Mouse (Mus musculus): ENCODE results near the gene Fndc10. TPM values are rescaled to one million over a fixed set of nuclear protein-coding genes. Genes with fewer than 3 reads are reported as not detected.

Gene Fndc10
- polyA plus RNA-seq, 1 experiment from 2014 or later: 11.1 TPM

DNA sequence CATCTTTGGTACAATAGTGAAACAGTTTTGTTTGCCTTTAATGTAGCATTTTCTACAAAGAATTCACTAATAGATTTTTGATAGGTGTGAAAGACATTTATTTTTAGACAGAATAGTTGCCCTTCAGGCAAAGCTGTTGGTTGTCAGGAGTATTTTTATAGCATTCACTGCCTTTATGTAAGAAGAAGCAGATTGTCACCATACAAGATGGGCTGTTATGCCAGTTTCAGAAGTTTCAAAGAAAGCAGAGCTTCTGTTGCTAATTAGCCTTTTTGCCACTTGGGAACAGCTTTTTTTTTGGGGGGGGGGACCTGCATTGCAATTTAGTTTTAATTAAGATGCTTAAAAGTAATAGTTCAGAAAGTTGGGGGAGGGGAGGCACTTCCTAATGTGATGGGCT lies 14.8 kb downstream of the Fndc10 start:
- no peaks in the 10 kb centered on the region for H3K36me3 ChIP-seq
- no peak overlapping the region for H3K4me3 ChIP-seq
- ATAC-seq (ENCODE audit: insufficient number of reproducible peaks, low FRiP score, low TSS enrichment, low read depth): no peak
- no peak overlapping the region for H3K9ac ChIP-seq
- H3K4me1 ChIP-seq: peaks cover 10% of the 10 kb centered on the region; the same call in 1 of the 2 replicates
- H3K4me2 ChIP-seq: no peak overlapping the region
- H3K27ac ChIP-seq: no peak overlapping the region
- no peaks in the 10 kb centered on the region for H3K27me3 ChIP-seq
- no peaks in the 10 kb centered on the region for H3K9me3 ChIP-seq

- 46% methylated on average over 6 of the region's 6 CpGs for WGBS
- ATAC-seq (ENCODE audit: insufficient number of reproducible peaks, low FRiP score, low TSS enrichment, low read depth): no peak
- Histone ChIP-seq H3K36me3 (peaks cover 9% of the 10 kb centered on the region), H3K9me3 (no peaks in the 10 kb centered on the region), H3K4me1 (peaks cover 10% of the 10 kb centered on the region; the same call in 1 of the 2 replicates), H3K27me3 (no peaks in the 10 kb centered on the region), H3K27ac (peak overlapping the region; percentile 59), H3K9ac (no peak overlapping the region), H3K4me2 (no peak overlapping the region), H3K4me3 (no peak overlapping the region)
Observed at GRCm38 (mm10) chr4:155710521-155711252, 16.5 kb downstream of the Fndc10 start.

GRCm38 (mm10) chr4:155721668-155722083 lies 27.5 kb downstream of the Fndc10 start:
- H3K9me3 ChIP-seq: no peaks in the 10 kb centered on the region
- no peak overlapping the region for H3K4me2 ChIP-seq
- no peak overlapping the region for H3K9ac ChIP-seq
- no peak overlapping the region for H3K27ac ChIP-seq
- no peak overlapping the region for H3K4me3 ChIP-seq
- H3K36me3 ChIP-seq: peaks cover 26% of the 10 kb centered on the region
- WGBS: 54% methylated on average over 4 of the region's 4 CpGs
- no peaks in the 10 kb centered on the region for H3K4me1 ChIP-seq
- no peaks in the 10 kb centered on the region for H3K27me3 ChIP-seq
- no peak for ATAC-seq (ENCODE audit: insufficient number of reproducible peaks, low FRiP score, low TSS enrichment, low read depth)

DNA sequence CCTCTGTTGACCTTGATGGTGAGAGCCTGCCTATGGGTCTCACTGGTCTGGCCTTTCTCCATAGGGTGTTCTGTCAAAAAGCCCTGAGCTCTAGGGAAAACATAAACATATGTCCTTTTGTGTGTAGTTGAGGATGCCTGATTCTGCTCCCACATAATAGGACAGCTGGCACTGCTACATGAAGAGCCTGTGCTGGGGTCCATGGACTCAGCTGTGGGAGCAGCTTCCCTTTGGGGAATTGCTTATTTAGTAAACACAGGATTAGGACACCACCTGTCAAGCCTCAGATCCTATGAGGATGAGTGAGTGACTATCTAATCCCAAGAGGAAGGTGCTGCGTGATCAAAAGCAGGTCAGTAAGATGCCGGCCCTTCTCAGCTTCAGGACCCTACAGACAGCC lies 33.9 kb downstream of the Fndc10 start:
- Histone ChIP-seq H3K9ac (no peak overlapping the region), H3K9me3 (no peaks in the 10 kb centered on the region), H3K4me1 (no peaks in the 10 kb centered on the region), H3K4me3 (no peak overlapping the region), H3K27me3 (no peaks in the 10 kb centered on the region), H3K27ac (no peak overlapping the region), H3K4me2 (no peak overlapping the region), H3K36me3 (peaks cover 26% of the 10 kb centered on the region)
- ATAC-seq (ENCODE audit: insufficient number of reproducible peaks, low FRiP score, low TSS enrichment, low read depth): no peak
- WGBS: 74% methylated on average over 2 of the region's 2 CpGs

DNA sequence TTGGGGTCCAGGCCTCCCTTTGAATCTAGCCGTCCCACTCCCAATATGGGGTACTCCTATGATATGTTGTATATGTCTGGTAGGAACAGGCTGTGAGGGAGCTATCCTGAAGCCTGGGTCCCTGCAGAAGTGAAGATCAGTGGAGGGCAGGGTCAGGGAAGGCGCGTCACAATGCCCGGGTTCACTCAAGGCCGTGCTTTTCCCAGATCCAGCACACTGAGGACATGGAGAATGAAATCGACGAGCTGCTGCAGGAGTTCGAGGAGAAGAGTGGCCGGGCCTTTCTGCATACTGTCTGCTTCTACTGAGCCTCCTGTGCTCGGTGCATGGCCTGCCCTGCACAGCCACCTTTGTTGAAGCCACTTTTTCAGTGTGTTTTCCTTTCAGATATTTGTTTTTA lies 39.1 kb downstream of the Fndc10 start:
- H3K4me1 ChIP-seq: peaks cover 25% of the 10 kb centered on the region
- no peak overlapping the region for H3K27ac ChIP-seq
- no peaks in the 10 kb centered on the region for H3K27me3 ChIP-seq
- H3K9me3 ChIP-seq: no peaks in the 10 kb centered on the region
- no peak overlapping the region for H3K4me2 ChIP-seq
- peaks cover 22% of the 10 kb centered on the region for H3K36me3 ChIP-seq
- ATAC-seq (ENCODE audit: insufficient number of reproducible peaks, low FRiP score, low TSS enrichment, low read depth): no peak
- H3K4me3 ChIP-seq: no peak overlapping the region
- H3K9ac ChIP-seq: no peak overlapping the region
- 86% methylated on average over 10 of the region's 10 CpGs for WGBS

- Histone ChIP-seq H3K4me2 (peak within 1 kb of the TSS; percentile 89), H3K9me3 (no peaks in the 10 kb centered on the region), H3K27ac (peak within 1 kb of the TSS; percentile 94), H3K4me3 (peak within 1 kb of the TSS; percentile 94), H3K27me3 (no peaks in the 10 kb centered on the region), H3K4me1 (peaks cover 25% of the 10 kb centered on the region), H3K36me3 (peaks cover 22% of the 10 kb centered on the region), H3K9ac (peak within 1 kb of the TSS; percentile 81)
- under 1% methylated on average over 28 of the region's 35 CpGs for WGBS
- ATAC-seq (ENCODE audit: insufficient number of reproducible peaks, low FRiP score, low TSS enrichment, low read depth): peak; percentile 90
Observed at GRCm38 (mm10) chr4:155734350-155734941, 40.3 kb downstream of the Fndc10 start, which contains the start of gene Tmem240. Gene Tmem240 (plus strand): TSS chr4:155734800.

DNA sequence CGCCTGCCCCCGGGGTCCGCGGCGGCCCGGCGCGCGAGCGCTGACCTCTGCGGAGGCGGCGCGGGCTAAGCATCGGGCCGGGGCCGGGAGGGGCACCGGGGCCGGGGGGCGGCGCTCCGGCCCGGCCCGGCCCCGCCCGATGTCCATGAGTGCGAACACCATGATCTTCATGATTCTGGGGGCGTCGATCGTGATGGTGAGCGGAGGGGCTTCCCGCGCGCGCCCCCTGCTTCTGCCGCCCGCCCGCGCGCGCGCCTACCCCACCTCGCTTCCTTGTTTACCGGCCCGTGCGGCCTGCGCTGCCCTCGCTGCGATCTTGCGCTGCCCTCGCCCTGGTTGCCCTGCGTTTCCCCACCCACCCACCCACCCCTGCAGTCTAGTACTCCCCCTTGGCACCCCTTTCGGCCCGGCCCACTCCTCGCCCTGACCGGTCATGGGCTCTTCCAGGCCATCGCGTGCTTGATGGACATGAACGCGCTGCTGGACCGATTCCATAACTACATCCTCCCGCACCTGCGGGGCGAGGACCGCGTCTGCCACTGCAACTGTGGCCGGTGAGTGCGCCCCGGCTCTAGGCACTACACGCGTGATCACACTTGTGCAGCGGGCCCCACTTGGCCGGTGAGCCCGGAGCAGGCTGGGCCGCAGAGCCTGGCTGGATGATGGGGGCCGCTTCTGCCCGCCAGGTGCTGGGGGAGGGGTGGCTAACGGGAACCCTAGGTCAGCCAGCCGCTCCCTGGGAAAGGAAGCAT lies 41.0 kb downstream of the Fndc10 start:
- Histone ChIP-seq H3K36me3 (peaks cover 29% of the 10 kb centered on the region), H3K4me1 (peaks cover 25% of the 10 kb centered on the region), H3K4me2 (peak overlapping the region; percentile 89), H3K27ac (peak overlapping the region; percentile 94), H3K9me3 (no peaks in the 10 kb centered on the region), H3K9ac (peak overlapping the region; percentile 81), H3K27me3 (no peaks in the 10 kb centered on the region), H3K4me3 (peak overlapping the region; percentile 94)
- under 1% methylated on average over 61 of the region's 79 CpGs for WGBS
- ATAC-seq (ENCODE audit: insufficient number of reproducible peaks, low FRiP score, low TSS enrichment, low read depth): peak; percentile 68

DNA sequence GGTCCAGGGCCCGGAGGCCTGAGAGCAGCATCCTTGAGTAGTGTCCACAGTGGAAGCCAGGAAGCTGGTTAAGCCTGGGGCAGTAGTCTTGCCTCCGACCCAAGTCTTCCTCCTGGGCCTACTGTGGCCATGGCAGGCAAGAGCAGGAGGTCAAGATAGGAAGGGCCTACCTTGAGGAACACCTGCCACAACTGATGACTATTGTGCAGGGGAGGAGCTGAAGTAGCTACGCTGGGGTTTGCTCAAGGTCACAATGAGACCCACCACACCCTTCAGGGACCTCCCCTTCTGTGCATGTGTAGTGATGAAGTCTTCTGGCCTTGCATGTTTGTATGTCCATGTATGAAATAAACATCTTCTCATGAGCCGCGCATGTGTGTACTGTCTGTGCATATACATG lies 41.6 kb downstream of the Fndc10 start:
- Histone ChIP-seq H3K27ac (peak overlapping the region; percentile 94), H3K36me3 (peaks cover 33% of the 10 kb centered on the region)
- 64% methylated on average over 5 of the region's 5 CpGs for WGBS

DNA sequence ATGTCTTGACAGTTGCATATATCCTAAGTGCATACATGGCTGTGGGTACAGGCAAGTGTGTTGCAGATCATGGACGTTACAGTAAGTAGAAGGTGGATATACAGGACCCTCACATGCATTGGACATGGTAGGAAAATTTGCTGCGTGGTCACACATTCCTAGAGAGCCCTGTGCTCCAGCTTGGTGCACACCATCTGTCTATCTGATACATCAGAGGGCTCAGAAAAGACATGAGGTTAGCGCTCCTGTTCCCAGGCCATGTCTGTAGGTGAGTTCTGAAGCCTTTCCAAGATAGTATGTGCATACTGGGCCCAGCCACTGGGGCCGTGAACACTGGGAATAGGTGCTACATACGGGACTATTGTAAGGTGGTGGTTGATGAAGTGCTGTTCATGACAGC lies 42.3 kb downstream of the Fndc10 start:
- ATAC-seq (ENCODE audit: insufficient number of reproducible peaks, low FRiP score, low TSS enrichment, low read depth): no peak
- Histone ChIP-seq H3K4me2 (no peak overlapping the region), H3K9ac (no peak overlapping the region), H3K27me3 (no peaks in the 10 kb centered on the region), H3K4me3 (peak overlapping the region; percentile 94; the same call in 1 of the 2 replicates), H3K4me1 (peaks cover 25% of the 10 kb centered on the region), H3K9me3 (no peaks in the 10 kb centered on the region), H3K27ac (no peak overlapping the region), H3K36me3 (peaks cover 33% of the 10 kb centered on the region)
- WGBS: 90% methylated on average over 5 of the region's 5 CpGs

More for the DNA sequence above, 41.6 kb downstream of the Fndc10 start:
- Histone ChIP-seq H3K4me3 (peak overlapping the region; percentile 94), H3K27me3 (no peaks in the 10 kb centered on the region), H3K9me3 (no peaks in the 10 kb centered on the region), H3K4me2 (peak overlapping the region; percentile 89), H3K9ac (peak overlapping the region; percentile 81), H3K4me1 (peaks cover 25% of the 10 kb centered on the region)
- no peak for ATAC-seq (ENCODE audit: insufficient number of reproducible peaks, low FRiP score, low TSS enrichment, low read depth)

DNA sequence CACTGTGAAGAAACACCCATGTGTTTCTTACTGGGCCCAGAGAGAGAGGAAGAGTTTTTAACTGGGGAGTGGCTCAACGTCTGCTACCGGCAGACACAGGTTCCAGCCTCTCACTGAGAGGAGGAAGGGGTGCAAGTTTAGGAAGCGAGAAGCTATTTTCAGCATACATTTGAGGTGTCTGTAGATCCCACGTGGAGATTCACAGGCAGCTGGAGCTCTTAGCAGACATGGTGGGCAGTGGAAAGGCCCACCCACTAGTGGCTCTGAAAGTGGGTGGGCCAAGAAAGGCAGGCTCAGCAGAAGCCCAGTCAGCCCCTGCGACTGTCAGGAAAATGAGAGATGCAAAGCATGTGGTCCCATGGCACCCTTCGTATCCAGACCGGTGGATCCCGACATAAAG lies 44.1 kb downstream of the Fndc10 start:
- ATAC-seq (ENCODE audit: insufficient number of reproducible peaks, low FRiP score, low TSS enrichment, low read depth): no peak
- H3K4me1 ChIP-seq: peaks cover 23% of the 10 kb centered on the region
- no peak overlapping the region for H3K27ac ChIP-seq
- 51% methylated on average over 8 of the region's 8 CpGs for WGBS
- H3K36me3 ChIP-seq: peaks cover 45% of the 10 kb centered on the region
- no peaks in the 10 kb centered on the region for H3K9me3 ChIP-seq
- no peak overlapping the region for H3K9ac ChIP-seq
- H3K4me2 ChIP-seq: no peak overlapping the region
- no peaks in the 10 kb centered on the region for H3K27me3 ChIP-seq
- H3K4me3 ChIP-seq: no peak overlapping the region

GRCm38 (mm10) chr4:155739152-155739551 lies 45.0 kb downstream of the Fndc10 start:
- Histone ChIP-seq H3K4me2 (no peak overlapping the region), H3K27me3 (no peaks in the 10 kb centered on the region), H3K36me3 (peaks cover 53% of the 10 kb centered on the region), H3K4me1 (peaks cover 16% of the 10 kb centered on the region), H3K9ac (no peak overlapping the region), H3K27ac (no peak overlapping the region), H3K9me3 (no peaks in the 10 kb centered on the region), H3K4me3 (no peak overlapping the region)
- 81% methylated on average over 6 of the region's 6 CpGs for WGBS
- no peak for ATAC-seq (ENCODE audit: insufficient number of reproducible peaks, low FRiP score, low TSS enrichment, low read depth)

Measured in limb, embryonic 15.5 days (tissue).